Mouse (Mus musculus): ENCODE data around the gene Trp53bp2. TPM values are rescaled to one million over a fixed set of nuclear protein-coding genes. Genes with fewer than 3 reads are reported as not detected.
A peak's percentile ranks its signal among the peaks of the same experiment; 100 is the strongest.

The Trp53bp2 gene
- total RNA-seq (2014; rRNA removed) (21.1 and 27.0 TPM in 2 replicates), polyA plus RNA-seq (2015; fragmentation: Nextera tagmentation; extraction: Ambion mirVana) (9.9 and 11.1 TPM in 2 replicates)

GRCm38 (mm10) chr1:182408684-182409327, at the start of gene Trp53bp2:
Gene Trp53bp2 (plus strand): TSS chr1:182409172.
- H3K9ac ChIP-seq (replicated peaks; ENCODE audit: low read length, poor library complexity, severe bottlenecking), result peak within 1 kb of the TSS; percentile 86
- ATAC-seq (ENCODE audit: low FRiP score) (peak; percentile 91), DNase-seq (ENCODE audit: low spot score) (peak; percentile 97)
- H3K36me3 ChIP-seq (ENCODE audit: insufficient read depth, low read length), result no peaks in the 10 kb centered on the region
- TF ChIP-seq CTCF (IDR thresholded peaks at IDR 0.05), result peak; percentile 67
- H3K4me3 ChIP-seq (ENCODE audit: low read depth, low read length), result peak within 1 kb of the TSS; percentile 65
- H3K27me3 ChIP-seq (ENCODE audit: insufficient read depth, low read length), result no peaks in the 10 kb centered on the region
- WGBS, result under 1% methylated on average over 58 of the region's 71 CpGs
- H3K27ac ChIP-seq (ENCODE audit: low read depth, low read length), result peak within 1 kb of the TSS; percentile 94
- no peaks in the 10 kb centered on the region for H3K9me3 ChIP-seq (ENCODE audit: low read length)
- peaks cover 3% of the 10 kb centered on the region for H3K4me1 ChIP-seq (ENCODE audit: insufficient read depth, low read length)
- peak within 1 kb of the TSS; percentile 67 for H3K4me2 ChIP-seq (ENCODE audit: low read depth, low read length, poor library complexity, severe bottlenecking)

DNA sequence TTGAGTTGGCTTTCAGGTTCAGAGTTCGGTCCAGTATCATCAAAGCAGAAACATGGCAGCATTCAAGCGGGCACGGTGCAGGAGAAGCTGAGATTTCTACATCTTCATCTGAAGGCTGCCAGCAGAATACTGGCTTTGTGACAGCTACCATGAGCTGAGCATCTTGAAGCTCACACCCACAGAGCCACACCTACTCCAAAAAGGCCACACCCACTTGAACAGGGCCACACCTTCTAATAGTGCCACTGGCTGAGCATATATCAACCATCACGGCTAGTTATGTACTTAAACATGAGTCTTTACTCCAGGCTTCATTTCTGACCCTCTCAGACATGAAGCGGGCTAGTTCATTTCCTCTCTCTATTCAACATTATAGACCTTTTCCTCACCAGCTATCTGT, 46.3 kb upstream of the Trp53bp2 start:
- WGBS, result 91% methylated on average over 5 of the region's 5 CpGs
- H3K27me3 ChIP-seq (ENCODE audit: insufficient read depth, low read length), result no peaks in the 10 kb centered on the region
- H3K4me2 ChIP-seq (ENCODE audit: low read depth, low read length, poor library complexity, severe bottlenecking), result no peak overlapping the region
- ATAC-seq (ENCODE audit: low FRiP score) (no peak), DNase-seq (ENCODE audit: low spot score) (no peak)
- H3K4me3 ChIP-seq (ENCODE audit: low read depth, low read length), result no peak overlapping the region
- no peak overlapping the region for H3K27ac ChIP-seq (ENCODE audit: low read depth, low read length)
- H3K36me3 ChIP-seq (ENCODE audit: insufficient read depth, low read length), result no peaks in the 10 kb centered on the region
- no peaks in the 10 kb centered on the region for H3K4me1 ChIP-seq (ENCODE audit: insufficient read depth, low read length)
- H3K9ac ChIP-seq (replicated peaks; ENCODE audit: low read length, poor library complexity, severe bottlenecking), result no peak overlapping the region
- no peaks in the 10 kb centered on the region for H3K9me3 ChIP-seq (ENCODE audit: low read length)
- no peak for TF ChIP-seq CTCF (IDR thresholded peaks at IDR 0.05)

GRCm38 (mm10) chr1:182363683-182364404, 45.1 kb upstream of the Trp53bp2 start:
- Histone ChIP-seq H3K4me2 (ENCODE audit: low read depth, low read length, poor library complexity, severe bottlenecking) (no peak overlapping the region), H3K36me3 (ENCODE audit: insufficient read depth, low read length) (no peaks in the 10 kb centered on the region), H3K4me1 (ENCODE audit: insufficient read depth, low read length) (no peaks in the 10 kb centered on the region), H3K9ac (replicated peaks; ENCODE audit: low read length, poor library complexity, severe bottlenecking) (no peak overlapping the region), H3K9me3 (ENCODE audit: low read length) (no peaks in the 10 kb centered on the region), H3K27me3 (ENCODE audit: insufficient read depth, low read length) (no peaks in the 10 kb centered on the region), H3K27ac (ENCODE audit: low read depth, low read length) (no peak overlapping the region), H3K4me3 (ENCODE audit: low read depth, low read length) (no peak overlapping the region)
- TF ChIP-seq CTCF (IDR thresholded peaks at IDR 0.05), result no peak
- 75% methylated on average over 12 of the region's 12 CpGs for WGBS
- ATAC-seq (ENCODE audit: low FRiP score), result no peak
- no peak for DNase-seq (ENCODE audit: low spot score)

DNA sequence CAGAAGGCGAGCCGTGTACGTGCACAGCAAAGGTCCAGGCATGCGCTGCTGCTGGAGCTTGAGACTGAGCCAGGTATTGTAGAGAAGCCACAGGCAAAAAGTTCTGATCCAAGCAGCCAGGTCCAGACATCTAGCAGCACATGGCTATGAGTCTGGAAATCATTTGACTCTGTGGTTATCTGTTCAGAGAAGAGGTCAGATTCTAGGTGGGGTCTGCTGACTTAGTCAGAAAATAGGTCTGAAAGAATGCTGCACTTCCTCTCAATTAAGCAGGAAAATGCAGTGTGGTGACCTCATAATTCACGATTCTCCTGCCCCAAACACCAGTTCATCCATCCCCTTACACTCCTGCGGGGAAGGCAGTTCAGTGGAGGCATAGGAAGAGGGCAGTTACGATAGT, 40.7 kb upstream of the Trp53bp2 start:
- ATAC-seq (ENCODE audit: low FRiP score), result no peak
- no peaks in the 10 kb centered on the region for H3K36me3 ChIP-seq (ENCODE audit: insufficient read depth, low read length)
- H3K27ac ChIP-seq (ENCODE audit: low read depth, low read length), result no peak overlapping the region
- H3K4me1 ChIP-seq (ENCODE audit: insufficient read depth, low read length), result no peaks in the 10 kb centered on the region
- H3K4me2 ChIP-seq (ENCODE audit: low read depth, low read length, poor library complexity, severe bottlenecking), result no peak overlapping the region
- DNase-seq (ENCODE audit: low spot score), result no peak
- no peak overlapping the region for H3K9ac ChIP-seq (replicated peaks; ENCODE audit: low read length, poor library complexity, severe bottlenecking)
- H3K9me3 ChIP-seq (ENCODE audit: low read length), result no peaks in the 10 kb centered on the region
- no peak for TF ChIP-seq CTCF (IDR thresholded peaks at IDR 0.05)
- no peaks in the 10 kb centered on the region for H3K27me3 ChIP-seq (ENCODE audit: insufficient read depth, low read length)
- H3K4me3 ChIP-seq (ENCODE audit: low read depth, low read length), result no peak overlapping the region
- 77% methylated on average over 7 of the region's 7 CpGs for WGBS

GRCm38 (mm10) chr1:182368782-182369181, 40.2 kb upstream of the Trp53bp2 start:
- 75% methylated on average over 8 of the region's 8 CpGs for WGBS
- no peaks in the 10 kb centered on the region for H3K9me3 ChIP-seq (ENCODE audit: low read length)

GRCm38 (mm10) chr1:182369435-182369834, 39.5 kb upstream of the Trp53bp2 start:
- TF ChIP-seq CTCF (IDR thresholded peaks at IDR 0.05), result no peak
- DNase-seq (ENCODE audit: low spot score), result no peak
- Histone ChIP-seq H3K9ac (replicated peaks; ENCODE audit: low read length, poor library complexity, severe bottlenecking) (no peak overlapping the region), H3K9me3 (ENCODE audit: low read length) (no peaks in the 10 kb centered on the region), H3K27me3 (ENCODE audit: insufficient read depth, low read length) (no peaks in the 10 kb centered on the region), H3K4me2 (ENCODE audit: low read depth, low read length, poor library complexity, severe bottlenecking) (no peak overlapping the region), H3K27ac (ENCODE audit: low read depth, low read length) (no peak overlapping the region), H3K4me3 (ENCODE audit: low read depth, low read length) (no peak overlapping the region), H3K36me3 (ENCODE audit: insufficient read depth, low read length) (no peaks in the 10 kb centered on the region), H3K4me1 (ENCODE audit: insufficient read depth, low read length) (no peaks in the 10 kb centered on the region)
- 68% methylated on average over 4 of the region's 4 CpGs for WGBS
- no peak for ATAC-seq (ENCODE audit: low FRiP score)

More at GRCm38 (mm10) chr1:182368782-182369181, 40.2 kb upstream of the Trp53bp2 start:
- ATAC-seq (ENCODE audit: low FRiP score), result no peak
- no peaks in the 10 kb centered on the region for H3K27me3 ChIP-seq (ENCODE audit: insufficient read depth, low read length)
- H3K4me1 ChIP-seq (ENCODE audit: insufficient read depth, low read length), result no peaks in the 10 kb centered on the region
- H3K27ac ChIP-seq (ENCODE audit: low read depth, low read length), result no peak overlapping the region
- H3K36me3 ChIP-seq (ENCODE audit: insufficient read depth, low read length), result no peaks in the 10 kb centered on the region
- DNase-seq (ENCODE audit: low spot score), result no peak
- no peak overlapping the region for H3K4me2 ChIP-seq (ENCODE audit: low read depth, low read length, poor library complexity, severe bottlenecking)
- no peak for TF ChIP-seq CTCF (IDR thresholded peaks at IDR 0.05)
- no peak overlapping the region for H3K9ac ChIP-seq (replicated peaks; ENCODE audit: low read length, poor library complexity, severe bottlenecking)
- no peak overlapping the region for H3K4me3 ChIP-seq (ENCODE audit: low read depth, low read length)

All from midbrain, postnatal 0 days (tissue).